Mouse (Mus musculus) intestine, postnatal 0 days (tissue): ENCODE measurements around the gene Olfr109. TPM values are rescaled to one million over a fixed set of nuclear protein-coding genes. Genes with fewer than 3 reads are reported as not detected.

Source experiments
- ATAC-seq: fragments of 200-750 bp; cut with Nextera tagmentation; 2 replicates; pipeline ENCODE4 v1.8.0; 2017; ENCODE audit warnings: mild to moderate bottlenecking, moderate TSS enrichment, moderate library complexity
- H3K27ac ChIP-seq: fragments of 300-500 bp; sonication (generic); 2 replicates; pipeline ENCODE4 v1.5.1; 2014; ENCODE audit warnings: mild to moderate bottlenecking, low read depth, low read length, moderate library complexity
- H3K27me3 ChIP-seq: fragments of 300-500 bp; sonication (generic); replicated peaks from 2 replicates; pipeline ENCODE4 v1.6.1; 2014; ENCODE audit warnings: low read length, mixed read lengths; ENCODE audit not compliant: control insufficient read depth, insufficient read depth
- H3K36me3 ChIP-seq: fragments of 300-500 bp; sonication (generic); 2 replicates; pipeline ENCODE4 v1.6.1; 2014; ENCODE audit warnings: mild to moderate bottlenecking, moderate library complexity; ENCODE audit not compliant: control insufficient read depth, insufficient read depth
- H3K4me1 ChIP-seq: fragments of 300-500 bp; sonication (generic); replicated peaks from 2 replicates; pipeline ENCODE4 v1.6.1; 2014; ENCODE audit warnings: antibody characterized with exemption, low read length, mixed read lengths; ENCODE audit not compliant: control insufficient read depth, insufficient read depth
- H3K4me2 ChIP-seq: fragments of 300-500 bp; sonication (generic); replicated peaks from 2 replicates; pipeline ENCODE4 v1.6.1; 2014; ENCODE audit warnings: low read depth, mild to moderate bottlenecking, moderate library complexity
- H3K4me3 ChIP-seq: fragments of 300-500 bp; sonication (generic); 2 replicates; pipeline ENCODE4 v1.5.1; 2014; ENCODE audit warnings: low read depth, low read length
- H3K9ac ChIP-seq: fragments of 300-500 bp; sonication (generic); 2 replicates; pipeline ENCODE4 v1.6.1; 2014; ENCODE audit warnings: mild to moderate bottlenecking, low read depth, low read length
- H3K9me3 ChIP-seq: fragments of 300-500 bp; sonication (generic); 2 replicates; pipeline ENCODE4 v1.6.1; 2016; ENCODE audit warnings: mixed run types; ENCODE audit not compliant: control insufficient read depth
- CTCF ChIP-seq: sonication (generic); IDR thresholded peaks from 2 replicates; pipeline ENCODE4 v1.5.1; 2016; ENCODE audit warnings: low read depth, mild to moderate bottlenecking, control low read depth, antibody characterized with exemption, moderate library complexity
- WGBS: fragments of 180-500 bp; shearing (Covaris S2); extraction: QIAGEN DNeasy Blood & Tissue Kit; methylation state at CpG from one replicate; pipeline ENCODE4 v1.1.7; 2014; 5-methylcytosine and 5-hydroxymethylcytosine counted together
- polyA plus RNA-seq: library from polyadenylated mRNA; unstranded; fragments of >200 nt; fragmentation: Nextera tagmentation; extraction: Ambion mirVana; gene quantifications from 2 replicates; pipeline ENCODE4 v1.2.1, GENCODE M21; 2015

Olfr109 gene
- not detected in 2 replicates for polyA plus RNA-seq

DNA sequence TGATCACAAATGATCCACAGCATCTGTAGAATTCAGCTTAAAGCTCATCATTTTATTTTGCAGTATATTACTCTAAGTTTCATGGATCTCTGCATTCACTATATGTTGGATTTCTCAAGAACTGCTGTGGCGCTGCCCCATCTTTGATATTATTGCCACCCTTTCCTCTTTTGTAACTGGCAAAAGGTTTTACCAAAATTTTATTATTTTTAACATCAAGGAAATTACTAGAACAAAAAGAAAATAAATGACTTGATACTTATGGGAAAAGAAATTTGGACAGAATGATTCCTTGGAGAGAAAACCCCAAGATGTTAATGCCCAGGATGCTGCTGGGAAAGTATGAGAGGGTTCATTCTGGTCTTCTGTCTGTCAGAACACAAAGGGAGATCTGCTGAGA lies at the start of gene Olfr109:
Gene Olfr109, plus strand, starts transcription at position 301 of the 400 bp plus-strand sequence.
- H3K27ac ChIP-seq, result no peak within 1 kb of the TSS
- WGBS, result 98% methylated on average over 1 of the region's 1 CpGs
- no peak for ATAC-seq
- no peaks in the 10 kb centered on the region for H3K36me3 ChIP-seq
- H3K4me1 ChIP-seq, result no peaks in the 10 kb centered on the region
- no peak within 1 kb of the TSS for H3K9ac ChIP-seq
- no peak within 1 kb of the TSS for H3K4me3 ChIP-seq
- H3K9me3 ChIP-seq, result no peaks in the 10 kb centered on the region
- no peak within 1 kb of the TSS for H3K4me2 ChIP-seq
- TF ChIP-seq CTCF, result no peak
- H3K27me3 ChIP-seq, result no peaks in the 10 kb centered on the region

DNA sequence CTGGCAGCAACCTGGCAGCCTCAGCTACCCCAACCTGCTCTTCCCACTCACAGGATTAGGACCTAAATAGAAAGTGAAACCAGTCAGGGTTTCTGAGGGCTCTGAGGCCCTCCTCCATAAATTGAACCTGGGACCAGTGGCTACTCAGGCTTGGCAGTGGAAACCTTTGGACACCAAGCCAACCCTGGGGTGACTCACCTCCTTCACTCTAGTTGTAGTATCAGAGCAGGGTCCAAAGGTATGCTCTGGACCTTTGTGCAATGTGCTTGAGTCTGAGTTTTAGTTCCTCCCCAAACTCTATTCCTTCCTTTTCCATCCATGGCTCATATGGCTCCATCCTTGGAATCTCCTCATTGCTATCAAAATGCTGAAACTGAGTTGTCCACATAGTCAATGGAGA lies 45.3 kb upstream of the Olfr109 start:
- Histone ChIP-seq H3K36me3 (no peaks in the 10 kb centered on the region), H3K4me2 (no peak overlapping the region), H3K9ac (no peak overlapping the region), H3K27me3 (no peaks in the 10 kb centered on the region), H3K4me3 (no peak overlapping the region), H3K4me1 (no peaks in the 10 kb centered on the region), H3K27ac (no peak overlapping the region), H3K9me3 (no peaks in the 10 kb centered on the region)
- ATAC-seq, result peak; percentile 98
- TF ChIP-seq CTCF, result no peak

DNA sequence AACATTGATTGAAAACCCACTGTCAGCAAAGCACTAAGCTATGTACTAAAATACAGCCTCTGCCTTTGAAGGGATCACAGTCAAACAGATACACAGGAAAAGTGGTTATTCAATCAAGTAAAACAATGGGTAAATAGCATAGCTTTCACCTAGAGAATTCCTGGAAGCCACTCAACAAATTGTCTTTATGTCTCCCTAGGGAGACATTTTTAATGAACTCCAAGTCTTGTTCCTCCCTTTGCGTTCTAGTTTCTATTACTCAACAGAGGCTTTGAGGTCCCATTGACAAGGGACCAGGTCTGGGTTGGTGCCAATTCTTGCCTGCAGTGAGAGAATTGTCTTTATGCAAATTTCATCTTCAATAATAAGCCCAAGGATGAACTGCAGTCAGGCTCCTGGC lies 13.5 kb upstream of the Olfr109 start, which contains the start of gene Olfr108:
Gene Olfr108, plus strand, starts transcription at position 301 of the 400 bp plus-strand sequence.
- no peaks in the 10 kb centered on the region for H3K9me3 ChIP-seq
- no peak for TF ChIP-seq CTCF
- 94% methylated on average over 1 of the region's 1 CpGs for WGBS
- H3K4me3 ChIP-seq, result no peak within 1 kb of the TSS
- no peak for ATAC-seq
- no peaks in the 10 kb centered on the region for H3K36me3 ChIP-seq
- no peak within 1 kb of the TSS for H3K4me2 ChIP-seq
- no peaks in the 10 kb centered on the region for H3K27me3 ChIP-seq
- no peak within 1 kb of the TSS for H3K9ac ChIP-seq
- H3K4me1 ChIP-seq, result no peaks in the 10 kb centered on the region
- no peak within 1 kb of the TSS for H3K27ac ChIP-seq

DNA sequence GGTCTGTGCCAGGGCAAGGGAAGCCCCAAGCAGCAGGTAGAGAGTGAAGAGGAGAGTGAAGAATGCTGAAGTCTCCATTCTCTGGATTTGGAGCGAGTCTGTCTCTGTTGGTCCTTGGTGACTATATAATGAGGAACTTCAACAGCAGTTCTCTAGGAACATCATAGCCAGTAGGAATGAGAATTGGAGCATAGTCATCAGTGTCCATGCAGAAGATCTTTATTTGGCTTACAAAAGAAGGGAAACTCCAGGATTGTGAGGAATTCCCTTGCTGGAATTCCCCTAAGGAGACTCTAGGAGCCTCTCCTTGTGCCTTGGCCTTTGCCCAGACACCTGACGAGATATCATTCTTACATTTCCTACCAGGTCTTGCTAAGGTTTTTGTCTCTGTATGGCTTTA lies 24.7 kb downstream of the Olfr109 start, which contains the start of gene H2-M2:
Gene H2-M2, minus strand, starts transcription at position 101 of the 400 bp plus-strand sequence.
- H3K36me3 ChIP-seq, result no peaks in the 10 kb centered on the region
- H3K27me3 ChIP-seq, result no peaks in the 10 kb centered on the region
- ATAC-seq, result 0 out of 2 replicates have a peak, but pooled peaks have one; percentile 22
- no peaks in the 10 kb centered on the region for H3K4me1 ChIP-seq
- H3K9me3 ChIP-seq, result no peaks in the 10 kb centered on the region
- 66% methylated on average over 2 of the region's 2 CpGs for WGBS
- no peak within 1 kb of the TSS for H3K27ac ChIP-seq
- no peak within 1 kb of the TSS for H3K9ac ChIP-seq
- H3K4me2 ChIP-seq, result no peak within 1 kb of the TSS
- TF ChIP-seq CTCF, result no peak
- H3K4me3 ChIP-seq, result no peak within 1 kb of the TSS

DNA sequence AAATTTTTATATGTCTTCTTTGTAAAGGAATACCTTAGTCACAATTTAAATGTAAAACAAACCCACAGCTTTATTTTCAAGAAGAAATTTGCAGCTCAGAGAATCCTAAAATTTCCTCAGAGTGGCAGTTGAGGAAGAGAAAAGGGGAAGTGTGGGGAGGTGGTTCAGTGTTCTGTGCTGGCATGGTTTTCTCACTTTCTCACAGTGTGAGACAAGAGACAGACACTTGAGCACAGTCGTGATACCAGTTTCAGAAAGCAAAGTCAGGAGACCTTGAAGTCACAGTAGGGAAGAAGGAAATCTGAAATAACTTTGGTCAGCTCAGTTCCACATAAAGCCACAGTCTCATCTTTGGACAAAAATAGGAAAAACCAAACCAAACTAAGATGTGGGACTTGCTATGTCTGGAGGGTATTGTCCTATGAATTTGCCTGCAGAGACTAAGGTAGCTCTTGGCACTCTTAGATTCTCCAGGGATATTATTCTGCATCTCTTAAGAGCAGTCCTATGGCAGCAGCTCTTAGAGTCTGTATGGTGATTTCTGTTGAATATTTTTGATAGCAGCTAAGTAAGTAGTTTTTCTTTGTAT lies 33.3 kb downstream of the Olfr109 start, which contains the start of gene Olfr110:
Gene Olfr110, plus strand, starts transcription at position 539 of the 589 bp plus-strand sequence.
- no peak within 1 kb of the TSS for H3K4me2 ChIP-seq
- H3K4me1 ChIP-seq, result no peaks in the 10 kb centered on the region
- no peak within 1 kb of the TSS for H3K27ac ChIP-seq
- no peak for TF ChIP-seq CTCF
- no peak within 1 kb of the TSS for H3K4me3 ChIP-seq
- H3K9ac ChIP-seq, result no peak within 1 kb of the TSS
- WGBS, result 54% methylated on average over 1 of the region's 1 CpGs
- no peaks in the 10 kb centered on the region for H3K36me3 ChIP-seq
- ATAC-seq, result no peak
- no peaks in the 10 kb centered on the region for H3K9me3 ChIP-seq
- H3K27me3 ChIP-seq, result no peaks in the 10 kb centered on the region

DNA sequence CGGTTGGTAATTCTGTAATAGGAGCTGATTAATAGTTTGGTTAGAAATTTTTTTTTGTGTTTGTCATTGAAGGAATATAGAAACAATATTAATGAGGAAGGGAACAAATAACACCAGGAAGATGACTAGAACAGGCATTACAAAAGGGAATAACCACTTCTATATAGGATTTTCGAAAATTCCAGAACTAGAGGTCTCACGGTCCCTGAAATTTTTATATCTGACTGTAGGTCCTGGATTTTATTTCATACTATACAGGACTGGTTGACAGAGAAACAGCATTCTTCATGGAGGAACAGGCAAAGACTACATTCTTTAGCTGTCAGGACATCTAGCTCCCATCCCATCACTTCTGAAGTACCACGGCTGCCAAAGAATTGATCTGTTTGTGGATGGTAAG lies 49.0 kb downstream of the Olfr109 start, which contains the start of gene Olfr111:
Gene Olfr111, plus strand, starts transcription at position 301 of the 400 bp plus-strand sequence.
- 90% methylated on average over 4 of the region's 4 CpGs for WGBS
- H3K27ac ChIP-seq, result no peak within 1 kb of the TSS
- H3K9ac ChIP-seq, result no peak within 1 kb of the TSS
- H3K27me3 ChIP-seq, result no peaks in the 10 kb centered on the region
- TF ChIP-seq CTCF, result no peak
- no peak within 1 kb of the TSS for H3K4me3 ChIP-seq
- H3K36me3 ChIP-seq, result no peaks in the 10 kb centered on the region
- no peaks in the 10 kb centered on the region for H3K9me3 ChIP-seq
- H3K4me2 ChIP-seq, result no peak within 1 kb of the TSS
- no peak for ATAC-seq
- no peaks in the 10 kb centered on the region for H3K4me1 ChIP-seq

Other genes starting within 250 kb of the Olfr109 start
- gene Olfr95, start 245.8 kb upstream of the Olfr109 start, polyA plus RNA-seq, result not detected in 2 replicates
- gene Olfr96, start 238.8 kb upstream of the Olfr109 start, polyA plus RNA-seq, result not detected in 2 replicates
- gene Olfr97, start 221.6 kb upstream of the Olfr109 start, polyA plus RNA-seq, result not detected in 2 replicates
- gene Olfr98, start 195.2 kb upstream of the Olfr109 start, polyA plus RNA-seq, result not detected in 2 replicates
- 2.9 and 3.4 TPM in 2 replicates for gene H2-M3, start 188.7 kb upstream of the Olfr109 start, polyA plus RNA-seq
- gene Olfr99, start 175.5 kb upstream of the Olfr109 start, polyA plus RNA-seq, result 0.13 TPM in 1 of 2 replicates, not detected in the other
- gene Olfr101, start 154.6 kb upstream of the Olfr109 start, polyA plus RNA-seq, result not detected in 2 replicates
- gene Olfr102, start 141.9 kb upstream of the Olfr109 start, polyA plus RNA-seq, result not detected in 2 replicates
- gene Olfr103, start 119.2 kb upstream of the Olfr109 start, polyA plus RNA-seq, result not detected in 2 replicates
- not detected in 2 replicates for gene Olfr104-ps, start 99.3 kb upstream of the Olfr109 start, polyA plus RNA-seq
- not detected in 2 replicates for gene Olfr105-ps, start 79.9 kb upstream of the Olfr109 start, polyA plus RNA-seq
- not detected in 2 replicates for gene Olfr106-ps, start 68.5 kb upstream of the Olfr109 start, polyA plus RNA-seq
- gene Olfr107, start 59.7 kb upstream of the Olfr109 start, polyA plus RNA-seq, result not detected in 2 replicates
- gene Olfr108, start 13.4 kb upstream of the Olfr109 start, polyA plus RNA-seq, result not detected in 2 replicates
- 0.12 and 0.18 TPM in 2 replicates for gene H2-M2, start 24.6 kb downstream of the Olfr109 start, polyA plus RNA-seq
- gene Olfr110, start 33.6 kb downstream of the Olfr109 start, polyA plus RNA-seq, result not detected in 2 replicates
- not detected in 2 replicates for gene Olfr111, start 49.1 kb downstream of the Olfr109 start, polyA plus RNA-seq
- gene Olfr112, start 110.5 kb downstream of the Olfr109 start, polyA plus RNA-seq, result not detected in 2 replicates
- gene Olfr113, start 118.7 kb downstream of the Olfr109 start, polyA plus RNA-seq, result not detected in 2 replicates
- not detected in 2 replicates for gene Olfr114, start 133.8 kb downstream of the Olfr109 start, polyA plus RNA-seq
- not detected in 2 replicates for gene Olfr115, start 168.2 kb downstream of the Olfr109 start, polyA plus RNA-seq
- not detected in 2 replicates for gene Olfr116, start 168.3 kb downstream of the Olfr109 start, polyA plus RNA-seq
- not detected in 2 replicates for gene Olfr117, start 204.9 kb downstream of the Olfr109 start, polyA plus RNA-seq
- gene Olfr118, start 208.1 kb downstream of the Olfr109 start, polyA plus RNA-seq, result not detected in 2 replicates
- gene Olfr119, start 237.6 kb downstream of the Olfr109 start, polyA plus RNA-seq, result not detected in 2 replicates